Mouse (Mus musculus): ENCODE data around the gene Gpr162. TPM values are rescaled to one million over a fixed set of nuclear protein-coding genes. Genes with fewer than 3 reads are reported as not detected.
"Not testable (repeated sequence)": the region's sequence is repeated elsewhere in the genome, so short reads cannot be mapped to it uniquely, and the experiment has no call there.

Gpr162 gene
- polyA plus RNA-seq, 1 experiment: 9.0 TPM

DNA sequence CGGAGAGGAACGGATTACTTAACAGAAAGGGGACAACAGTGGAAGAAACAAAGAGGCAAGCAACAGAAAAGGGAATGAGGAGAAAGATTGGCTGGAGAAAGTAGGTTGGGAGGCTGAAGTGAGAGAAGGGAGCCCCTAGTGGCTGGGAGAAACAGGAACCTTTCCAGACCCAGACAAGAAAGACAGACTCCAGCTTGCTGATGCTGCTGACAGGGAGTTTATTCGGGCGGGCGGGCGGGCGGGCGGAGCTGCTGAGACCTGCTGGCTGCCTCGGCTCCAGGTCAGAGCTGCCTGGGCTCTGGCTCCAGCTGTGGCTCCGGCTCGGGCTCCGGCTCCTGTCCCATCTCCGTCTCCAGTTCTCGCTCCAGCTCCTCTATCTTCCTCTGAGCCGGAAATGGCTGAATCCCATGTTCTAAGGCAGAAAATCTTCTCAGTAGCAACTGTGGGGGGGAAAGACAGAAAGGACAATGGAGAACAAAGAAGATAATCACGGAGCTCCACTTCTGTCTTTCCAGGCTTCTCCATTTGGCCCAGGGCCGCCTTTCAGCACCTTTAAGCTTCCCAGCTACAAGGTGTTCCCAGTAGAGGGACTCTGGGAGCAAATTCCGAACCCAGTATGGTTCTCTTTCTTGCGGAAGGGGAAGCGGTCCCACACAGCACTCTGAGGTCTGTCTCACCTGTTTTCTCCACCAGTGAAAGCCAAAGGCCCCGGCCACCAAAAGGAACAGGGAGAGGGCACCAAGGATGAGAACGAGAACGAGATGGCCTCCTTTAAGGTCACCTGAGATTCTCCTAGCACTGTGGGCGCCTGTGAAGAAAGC is 40.6 kb upstream of the Gpr162 start:
- H3K27me3 ChIP-seq (ENCODE audit: control insufficient read depth, insufficient read depth, low read length): no peaks in the 10 kb centered on the region
- peaks cover 19% of the 10 kb centered on the region for H3K4me1 ChIP-seq (ENCODE audit: control insufficient read depth, insufficient read depth, low read length)
- no peaks in the 10 kb centered on the region for H3K36me3 ChIP-seq (ENCODE audit: control insufficient read depth, insufficient read depth, low read length)
- no peak for TF ChIP-seq POLR2A (IDR thresholded peaks at IDR 0.05; ENCODE audit: control insufficient read depth, low read depth, low read length)
- no peak for TF ChIP-seq CTCF (IDR thresholded peaks at IDR 0.05; ENCODE audit: control insufficient read depth, insufficient read depth, insufficient replicate concordance, low read depth, low read length)
- peak overlapping the region; percentile 86 for H3K27ac ChIP-seq (ENCODE audit: control insufficient read depth, insufficient read depth, low read depth, low read length)
- H3K4me3 ChIP-seq (ENCODE audit: control insufficient read depth, low read depth, low read length): peak overlapping the region; percentile 73

DNA sequence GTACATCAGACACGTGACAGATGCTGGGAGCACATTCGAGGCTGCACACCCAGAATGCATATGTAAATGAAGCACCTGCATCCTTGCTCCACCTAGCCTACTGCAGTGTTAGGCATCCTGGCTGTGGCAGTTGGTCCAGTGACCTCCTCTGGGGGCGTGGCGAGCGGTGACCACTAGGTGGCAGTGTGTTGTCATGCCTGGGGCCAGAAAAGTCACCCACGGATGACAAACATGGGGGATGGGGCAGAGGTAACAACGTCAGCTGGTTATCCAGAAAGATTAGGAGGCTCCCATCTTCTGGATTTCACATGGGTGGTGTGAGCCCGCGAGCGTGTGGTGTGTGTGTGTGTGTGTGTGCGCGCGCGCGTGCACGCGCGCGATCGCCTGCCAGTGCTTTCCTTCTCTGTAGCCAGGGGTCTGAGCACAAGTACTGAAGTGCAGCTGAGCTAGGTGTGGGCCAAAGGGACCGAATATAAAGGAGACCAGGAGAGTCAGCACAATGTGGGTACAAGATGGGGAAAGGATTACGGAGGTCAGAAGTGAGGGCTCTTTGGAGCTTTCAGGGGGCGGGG is 39.9 kb upstream of the Gpr162 start:
- Histone ChIP-seq H3K27me3 (ENCODE audit: control insufficient read depth, insufficient read depth, low read length) (no peaks in the 10 kb centered on the region), H3K4me1 (ENCODE audit: control insufficient read depth, insufficient read depth, low read length) (peaks cover 19% of the 10 kb centered on the region), H3K36me3 (ENCODE audit: control insufficient read depth, insufficient read depth, low read length) (no peaks in the 10 kb centered on the region), H3K27ac (ENCODE audit: control insufficient read depth, insufficient read depth, low read depth, low read length) (peak overlapping the region; percentile 86), H3K4me3 (ENCODE audit: control insufficient read depth, low read depth, low read length) (peak overlapping the region; percentile 73)
- TF ChIP-seq CTCF (IDR thresholded peaks at IDR 0.05; ENCODE audit: control insufficient read depth, insufficient read depth, insufficient replicate concordance, low read depth, low read length) (peak; percentile 98), POLR2A (IDR thresholded peaks at IDR 0.05; ENCODE audit: control insufficient read depth, low read depth, low read length) (no peak)

DNA sequence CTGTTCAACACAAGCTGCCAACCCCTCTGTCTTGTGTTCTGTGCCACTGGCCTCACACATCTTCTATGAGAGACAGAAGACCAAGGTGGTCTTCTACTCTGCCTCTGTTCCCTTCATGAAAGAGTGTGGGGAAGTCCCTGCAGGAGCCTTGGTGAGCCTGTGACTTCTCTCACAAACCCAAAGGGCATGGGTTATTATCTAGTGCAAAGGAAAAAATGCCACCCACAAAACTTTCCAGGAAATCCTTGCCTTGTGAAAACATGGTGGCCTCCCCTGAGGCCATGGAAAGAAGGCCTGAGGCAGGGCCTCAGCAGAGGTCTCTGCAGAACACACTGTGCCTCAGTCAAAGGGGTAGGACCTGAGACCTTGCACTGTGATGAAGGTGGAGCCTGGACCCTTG is 38.1 kb upstream of the Gpr162 start:
- no peaks in the 10 kb centered on the region for H3K36me3 ChIP-seq (ENCODE audit: control insufficient read depth, insufficient read depth, low read length)
- no peaks in the 10 kb centered on the region for H3K27me3 ChIP-seq (ENCODE audit: control insufficient read depth, insufficient read depth, low read length)
- peaks cover 19% of the 10 kb centered on the region for H3K4me1 ChIP-seq (ENCODE audit: control insufficient read depth, insufficient read depth, low read length)
- no peak for TF ChIP-seq POLR2A (IDR thresholded peaks at IDR 0.05; ENCODE audit: control insufficient read depth, low read depth, low read length)
- TF ChIP-seq CTCF (IDR thresholded peaks at IDR 0.05; ENCODE audit: control insufficient read depth, insufficient read depth, insufficient replicate concordance, low read depth, low read length): no peak
- no peak overlapping the region for H3K27ac ChIP-seq (ENCODE audit: control insufficient read depth, insufficient read depth, low read depth, low read length)
- H3K4me3 ChIP-seq (ENCODE audit: control insufficient read depth, low read depth, low read length): no peak overlapping the region

DNA sequence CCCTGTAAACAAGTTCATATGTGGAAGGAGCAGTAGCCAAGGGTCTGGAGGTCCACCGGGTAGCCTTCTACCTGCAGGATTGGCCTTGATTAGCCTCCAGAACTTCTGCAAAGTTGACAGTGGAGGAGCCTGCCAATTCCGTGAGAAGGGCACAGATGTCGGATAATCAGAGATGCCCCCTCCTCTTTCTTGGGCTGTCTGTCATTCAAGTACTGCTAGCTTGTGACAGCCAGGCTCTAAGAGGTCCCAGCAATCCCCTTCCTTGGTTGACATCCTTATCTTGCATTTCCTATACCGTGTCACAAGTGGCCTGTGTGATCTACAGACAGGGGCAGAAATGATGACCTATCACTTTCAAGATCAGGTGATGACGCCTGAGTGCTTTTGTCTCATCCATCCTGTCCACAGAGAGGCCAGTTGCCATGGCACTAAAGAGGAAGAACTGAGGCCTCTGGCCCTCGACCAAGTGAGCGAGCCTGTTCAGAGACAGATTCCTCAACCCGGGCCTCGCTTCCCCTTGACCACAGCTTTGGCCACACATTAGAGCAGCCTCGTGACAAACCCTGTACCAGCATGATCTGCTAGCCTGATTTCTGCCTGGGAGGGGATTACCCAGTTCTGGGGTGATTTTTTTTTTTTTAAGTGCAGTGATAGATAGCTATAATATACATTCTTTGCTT is 37.2 kb upstream of the Gpr162 start:
- Histone ChIP-seq H3K4me1 (ENCODE audit: control insufficient read depth, insufficient read depth, low read length) (peaks cover 19% of the 10 kb centered on the region), H3K27ac (ENCODE audit: control insufficient read depth, insufficient read depth, low read depth, low read length) (no peak overlapping the region), H3K4me3 (ENCODE audit: control insufficient read depth, low read depth, low read length) (no peak overlapping the region; the same call in 1 of the 2 replicates), H3K36me3 (ENCODE audit: control insufficient read depth, insufficient read depth, low read length) (no peaks in the 10 kb centered on the region), H3K27me3 (ENCODE audit: control insufficient read depth, insufficient read depth, low read length) (no peaks in the 10 kb centered on the region)
- TF ChIP-seq CTCF (IDR thresholded peaks at IDR 0.05; ENCODE audit: control insufficient read depth, insufficient read depth, insufficient replicate concordance, low read depth, low read length) (no peak), POLR2A (IDR thresholded peaks at IDR 0.05; ENCODE audit: control insufficient read depth, low read depth, low read length) (no peak)

DNA sequence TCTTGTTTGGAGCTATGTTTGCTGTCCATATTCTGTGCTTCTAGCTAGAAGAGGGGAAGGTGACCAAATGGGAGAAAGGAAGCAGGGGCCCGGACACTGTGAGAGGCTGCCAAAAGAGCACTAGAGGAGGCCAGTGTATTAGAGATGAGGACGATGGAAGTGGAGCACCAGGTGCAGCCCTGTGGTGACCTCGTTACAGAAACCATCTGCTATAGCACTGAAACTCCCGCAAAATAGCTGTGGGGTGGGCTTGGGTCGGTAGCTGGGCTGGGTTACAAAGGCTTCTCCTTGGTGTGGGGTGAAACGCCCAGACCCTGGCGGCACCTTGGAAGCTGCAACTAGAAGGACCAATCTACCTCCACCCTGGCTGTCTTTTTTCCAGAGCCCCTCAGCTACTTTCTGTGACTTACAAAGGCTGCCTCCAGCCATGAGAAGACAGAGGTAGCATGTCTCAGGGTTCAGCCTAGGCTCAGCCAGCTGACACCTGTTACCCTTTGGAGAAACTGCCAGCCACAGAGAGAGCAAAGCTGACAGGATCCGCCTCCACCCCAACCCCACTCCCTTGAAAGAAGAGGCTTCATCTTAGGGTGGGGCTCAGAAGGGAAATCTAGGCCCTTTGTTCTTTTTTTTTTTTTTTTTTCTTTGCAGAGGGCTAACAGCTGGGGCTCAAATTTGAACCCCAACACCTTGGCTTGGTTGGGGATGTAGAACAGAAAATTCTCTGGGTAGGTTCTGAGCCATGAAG is 36.4 kb upstream of the Gpr162 start:
- TF ChIP-seq CTCF (IDR thresholded peaks at IDR 0.05; ENCODE audit: control insufficient read depth, insufficient read depth, insufficient replicate concordance, low read depth, low read length) (no peak), POLR2A (IDR thresholded peaks at IDR 0.05; ENCODE audit: control insufficient read depth, low read depth, low read length) (no peak)
- Histone ChIP-seq H3K36me3 (ENCODE audit: control insufficient read depth, insufficient read depth, low read length) (no peaks in the 10 kb centered on the region), H3K27me3 (ENCODE audit: control insufficient read depth, insufficient read depth, low read length) (no peaks in the 10 kb centered on the region), H3K4me1 (ENCODE audit: control insufficient read depth, insufficient read depth, low read length) (peaks cover 16% of the 10 kb centered on the region), H3K27ac (ENCODE audit: control insufficient read depth, insufficient read depth, low read depth, low read length) (no peak overlapping the region), H3K4me3 (ENCODE audit: control insufficient read depth, low read depth, low read length) (no peak overlapping the region)

DNA sequence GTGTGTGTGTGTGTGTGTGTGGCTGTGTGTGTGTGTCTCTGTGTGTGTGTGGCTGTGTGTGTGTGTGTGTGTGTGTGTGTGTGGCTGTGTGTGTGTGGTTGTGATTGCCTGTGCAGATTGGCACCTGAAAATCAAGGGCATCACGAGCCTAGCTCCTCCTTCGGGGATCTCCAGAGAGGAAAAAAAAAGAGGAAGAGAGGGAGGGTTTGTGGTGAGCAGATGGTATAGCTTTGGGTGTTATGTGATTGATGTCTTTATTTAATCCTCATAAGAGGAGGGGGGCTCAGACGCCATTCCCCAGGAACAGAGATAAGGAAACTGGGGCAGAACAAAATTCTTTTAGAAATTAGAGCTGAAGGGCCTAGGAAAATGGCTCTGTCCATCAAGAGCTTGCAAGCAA is 34.6 kb upstream of the Gpr162 start:
- TF ChIP-seq POLR2A (IDR thresholded peaks at IDR 0.05; ENCODE audit: control insufficient read depth, low read depth, low read length) (no peak), CTCF (IDR thresholded peaks at IDR 0.05; ENCODE audit: control insufficient read depth, insufficient read depth, insufficient replicate concordance, low read depth, low read length) (no peak)
- H3K27me3 ChIP-seq (ENCODE audit: control insufficient read depth, insufficient read depth, low read length): no peaks in the 10 kb centered on the region
- no peak overlapping the region for H3K4me3 ChIP-seq (ENCODE audit: control insufficient read depth, low read depth, low read length)
- H3K4me1 ChIP-seq (ENCODE audit: control insufficient read depth, insufficient read depth, low read length): peaks cover under 1% of the 10 kb centered on the region
- no peaks in the 10 kb centered on the region for H3K36me3 ChIP-seq (ENCODE audit: control insufficient read depth, insufficient read depth, low read length)
- H3K27ac ChIP-seq (ENCODE audit: control insufficient read depth, insufficient read depth, low read depth, low read length): no peak overlapping the region

DNA sequence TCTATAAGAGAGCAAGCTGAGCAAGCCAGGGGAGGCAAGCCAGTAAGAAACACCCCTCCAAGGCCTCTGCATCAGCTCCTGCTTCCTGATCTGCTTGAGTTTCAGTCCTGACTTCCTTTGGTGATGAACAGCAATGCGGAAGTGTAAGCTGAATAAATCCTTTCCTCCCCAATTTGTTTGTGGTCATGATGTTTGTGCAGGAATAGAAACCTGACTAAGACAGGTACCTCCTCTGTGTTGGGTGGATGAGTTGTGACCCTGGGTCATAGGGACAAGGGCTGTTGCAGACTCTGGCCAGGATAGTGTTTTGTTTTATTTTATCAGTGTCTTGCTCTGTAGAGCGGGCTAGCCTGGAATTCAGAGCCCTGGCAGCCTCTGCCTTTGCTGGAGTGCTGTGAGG is 30.3 kb upstream of the Gpr162 start:
- not testable (repeated sequence) for H3K4me3 ChIP-seq (ENCODE audit: control insufficient read depth, low read depth, low read length); H3K36me3 ChIP-seq (ENCODE audit: control insufficient read depth, insufficient read depth, low read length); H3K4me1 ChIP-seq (ENCODE audit: control insufficient read depth, insufficient read depth, low read length); H3K27me3 ChIP-seq (ENCODE audit: control insufficient read depth, insufficient read depth, low read length); H3K27ac ChIP-seq (ENCODE audit: control insufficient read depth, insufficient read depth, low read depth, low read length)

Data from testis, adult 2 months (tissue).